Mouse (Mus musculus) ovary, adult 2 months (tissue): ENCODE results near the gene Madd. TPM values are rescaled to one million over a fixed set of nuclear protein-coding genes. Genes with fewer than 3 reads are reported as not detected.

Source experiments
- polyA plus RNA-seq: library from polyadenylated mRNA; depleted of rRNA; stranded (reverse); fragments of >200 nt; gene quantifications from 2 replicates; pipeline ENCODE4 v1.2.3, GENCODE M21; 2012; rRNA removed

The Madd gene
- 11.5 and 13.8 TPM in 2 replicates for polyA plus RNA-seq

GRCm38 (mm10) chr2:91183711-91184405 is at the start of gene Madd:
Gene Madd, minus strand, starts transcription at chr2:91183837.

GRCm38 (mm10) chr2:91202222-91202971 is 18.8 kb upstream of the Madd start, which contains the start of the genes Nr1h3 and Acp2:
Gene Nr1h3, minus strand, starts transcription at chr2:91202834.
Gene Acp2, plus strand, starts transcription at chr2:91202885.

GRCm38 (mm10) chr2:91117585-91118275 is 65.9 kb downstream of the Madd start, which contains the start of gene Mybpc3:
Gene Mybpc3, plus strand, starts transcription at chr2:91118144.

Other genes with a start within 250 kb of the Madd start
- 49.9 and 75.3 TPM in 2 replicates for gene Celf1, start 243.5 kb downstream of the Madd start, polyA plus RNA-seq
- 11.2 and 11.7 TPM in 2 replicates for gene Rapsn, start 148.2 kb downstream of the Madd start, polyA plus RNA-seq
- 106 and 121 TPM in 2 replicates for gene Psmc3, start 129.8 kb downstream of the Madd start, polyA plus RNA-seq
- gene Slc39a13, start 113.4 kb downstream of the Madd start, polyA plus RNA-seq = 86.0 and 100 TPM in 2 replicates
- 20.2 and 34.1 TPM in 2 replicates for gene Spi1, start 101.4 kb downstream of the Madd start, polyA plus RNA-seq
- gene Mybpc3, start 65.7 kb downstream of the Madd start, polyA plus RNA-seq = 8.8 and 14.9 TPM in 2 replicates
- 28.2 and 28.9 TPM in 2 replicates for gene Nr1h3, start 19.0 kb upstream of the Madd start, polyA plus RNA-seq
- gene Acp2, start 19.0 kb upstream of the Madd start, polyA plus RNA-seq = 28.6 and 35.5 TPM in 2 replicates
- gene Ddb2, start 53.1 kb upstream of the Madd start, polyA plus RNA-seq = 9.4 and 14.8 TPM in 2 replicates
- gene Pacsin3, start 72.1 kb upstream of the Madd start, polyA plus RNA-seq = 56.6 and 63.1 TPM in 2 replicates
- 41.4 and 45.3 TPM in 2 replicates for gene Arfgap2, start 81.1 kb upstream of the Madd start, polyA plus RNA-seq